Mouse (Mus musculus): ENCODE data around the gene Fam180a.

- TF ChIP-seq CTCF (IDR thresholded peaks at IDR 0.05) (no peak), EP300 (IDR thresholded peaks at IDR 0.05) (no peak)
Measured at GRCm38 (mm10) chr6:35303355-35303900, 22.5 kb downstream of the Fam180a start.
